Mouse (Mus musculus): Measurements from ENCODE around the gene Maml2.

Gene Maml2

GRCm38 (mm10) chr9:13566154-13566885 lies 268.6 kb downstream of the Maml2 start:
- DNase-seq (ENCODE audit: low spot score in 2 of 2), result no peak

GRCm38 (mm10) chr9:13569023-13569422 lies 271.3 kb downstream of the Maml2 start:
- DNase-seq (ENCODE audit: low spot score in 2 of 2), result no peak

- DNase-seq (ENCODE audit: low spot score in 2 of 2), result no peak
Measured at GRCm38 (mm10) chr9:13572847-13573246, 275.1 kb downstream of the Maml2 start.

GRCm38 (mm10) chr9:13574059-13574458 lies 276.3 kb downstream of the Maml2 start:
- DNase-seq (ENCODE audit: low spot score in 2 of 2), result no peak

- no peak for DNase-seq (ENCODE audit: low spot score in 2 of 2)
Measured at GRCm38 (mm10) chr9:13574913-13575312, 277.2 kb downstream of the Maml2 start.

GRCm38 (mm10) chr9:13577150-13577549 lies 279.4 kb downstream of the Maml2 start:
- no peak for DNase-seq (ENCODE audit: low spot score in 2 of 2)

GRCm38 (mm10) chr9:13581184-13581583 lies 283.4 kb downstream of the Maml2 start:
- no peak for DNase-seq (ENCODE audit: low spot score in 2 of 2)

- DNase-seq (ENCODE audit: low spot score in 2 of 2), result no peak
Measured at GRCm38 (mm10) chr9:13583952-13584351, 286.2 kb downstream of the Maml2 start.

GRCm38 (mm10) chr9:13584435-13584834 lies 286.7 kb downstream of the Maml2 start:
- no peak for DNase-seq (ENCODE audit: low spot score in 2 of 2)

- peak; percentile 54 to 73 for DNase-seq (ENCODE audit: low spot score in 2 of 2)
Measured at GRCm38 (mm10) chr9:13587085-13587933, 289.6 kb downstream of the Maml2 start.

GRCm38 (mm10) chr9:13588786-13589185 lies 291.0 kb downstream of the Maml2 start:
- no peak for DNase-seq (ENCODE audit: low spot score in 2 of 2)

GRCm38 (mm10) chr9:13592701-13593100 lies 294.9 kb downstream of the Maml2 start:
- no peak for DNase-seq (ENCODE audit: low spot score in 2 of 2)

- DNase-seq (ENCODE audit: low spot score in 2 of 2), result no peak
Measured at GRCm38 (mm10) chr9:13597736-13598135, 300.0 kb downstream of the Maml2 start.

GRCm38 (mm10) chr9:13598596-13599333 lies 301.0 kb downstream of the Maml2 start:
- DNase-seq (ENCODE audit: low spot score in 2 of 2), result no peak

- no peak for DNase-seq (ENCODE audit: low spot score in 2 of 2)
Measured at GRCm38 (mm10) chr9:13599334-13599614, 301.5 kb downstream of the Maml2 start.

GRCm38 (mm10) chr9:13599800-13600199 lies 302.0 kb downstream of the Maml2 start:
- no peak for DNase-seq (ENCODE audit: low spot score in 2 of 2)

GRCm38 (mm10) chr9:13601729-13602128 lies 304.0 kb downstream of the Maml2 start:
- DNase-seq (ENCODE audit: low spot score in 2 of 2), result no peak

- DNase-seq (ENCODE audit: low spot score in 2 of 2), result no peak
Measured at GRCm38 (mm10) chr9:13603533-13604143, 305.9 kb downstream of the Maml2 start.

- DNase-seq (ENCODE audit: low spot score in 2 of 2), result no peak
Measured at GRCm38 (mm10) chr9:13607609-13608185, 309.9 kb downstream of the Maml2 start.

GRCm38 (mm10) chr9:13608532-13609071 lies 310.8 kb downstream of the Maml2 start:
- DNase-seq (ENCODE audit: low spot score in 2 of 2), result no peak

- no peak for DNase-seq (ENCODE audit: low spot score in 2 of 2)
Measured at GRCm38 (mm10) chr9:13611561-13611960, 313.8 kb downstream of the Maml2 start.

All from right cerebral cortex, postnatal 10 days (tissue).